Mouse (Mus musculus) left cerebral cortex, adult 2 months (tissue): ENCODE data around the gene Cenpc1. TPM values are rescaled to one million over a fixed set of nuclear protein-coding genes. Genes with fewer than 3 reads are reported as not detected.

Source experiments
- DNase-seq, 2 experiments: peaks; one replicate each; pipeline ENCODE4 v3.0.0; 2021 to 2022; ENCODE audit warnings: low spot score in 2 of 2, mixed read lengths in 1 of 2; ENCODE audit errors: extremely low spot score in 1 of 2
- H3K27ac ChIP-seq: fragments of 200-600 bp; 2 replicates; pipeline ENCODE4 v1.8.1; 2022
- H3K4me3 ChIP-seq: fragments of 200-600 bp; 2 replicates; pipeline ENCODE4 v1.8.1; 2022
- CTCF ChIP-seq: fragments of 200-600 bp; IDR thresholded peaks from 2 replicates; pipeline ENCODE4 v1.8.1; 2022; ENCODE audit warnings: antibody characterized with exemption, mild to moderate bottlenecking, moderate library complexity
- intact Hi-C: fragments of 180-260 bp; cut with DNase I; formaldehyde crosslinking; loops from one replicate; pipeline ENCODE4 v1.15.1; 2025
- total RNA-seq, 2 experiments: library from RNA; stranded (reverse); gene quantifications; 2 replicates each; pipeline ENCODE4 v1.2.3; 2021

Gene Cenpc1
- total RNA-seq, 2 experiments from 2014 or later, result 22.9 to 25.2 TPM

- intact Hi-C loops, result no loop called here
- DNase-seq, result no peak
Observed at GRCm38 (mm10) chr5:85992805-85993721, 72.3 kb downstream of the Cenpc1 start.

GRCm38 (mm10) chr5:85992055-85992454 is 73.3 kb downstream of the Cenpc1 start:
- Histone ChIP-seq H3K4me3 (no peak overlapping the region), H3K27ac (no peak overlapping the region)
- no peak for DNase-seq
- intact Hi-C loops, result no loop called here
- TF ChIP-seq CTCF, result peak; percentile 68

More at GRCm38 (mm10) chr5:85992805-85993721, 72.3 kb downstream of the Cenpc1 start:
- no peak for TF ChIP-seq CTCF
- H3K4me3 ChIP-seq, result no peak overlapping the region
- no peak overlapping the region for H3K27ac ChIP-seq

GRCm38 (mm10) chr5:85987516-85987863 is 77.9 kb downstream of the Cenpc1 start:
- no peak for DNase-seq
- intact Hi-C loops, result no loop called here
- Histone ChIP-seq H3K4me3 (no peak overlapping the region), H3K27ac (no peak overlapping the region)
- TF ChIP-seq CTCF, result no peak

- intact Hi-C loops, result no loop called here
- no peak for DNase-seq
Observed at GRCm38 (mm10) chr5:85986734-85987515, 78.5 kb downstream of the Cenpc1 start.

GRCm38 (mm10) chr5:85977646-85978426 is 87.5 kb downstream of the Cenpc1 start:
- H3K4me3 ChIP-seq, result no peak overlapping the region
- DNase-seq, result no peak
- TF ChIP-seq CTCF, result no peak
- H3K27ac ChIP-seq, result no peak overlapping the region
- intact Hi-C loops, result no loop called here

More at GRCm38 (mm10) chr5:85986734-85987515, 78.5 kb downstream of the Cenpc1 start:
- H3K4me3 ChIP-seq, result no peak overlapping the region
- no peak for TF ChIP-seq CTCF
- no peak overlapping the region for H3K27ac ChIP-seq

- no peak for DNase-seq
- H3K27ac ChIP-seq, result no peak overlapping the region
- TF ChIP-seq CTCF, result no peak
- H3K4me3 ChIP-seq, result no peak overlapping the region
- intact Hi-C loops, result no loop called here
Observed at GRCm38 (mm10) chr5:85962791-85963190, 102.6 kb downstream of the Cenpc1 start.

Other genes starting within 250 kb of the Cenpc1 start
- under 1 TPM in 1 of 2 experiments, not detected in 1; 0.14 TPM for gene Stap1, start 6.2 kb upstream of the Cenpc1 start, total RNA-seq
- gene Uba6, start 107.2 kb upstream of the Cenpc1 start, total RNA-seq, result 10 to 100 TPM; 21.5 to 25.3 TPM
- gene Gnrhr, start 132.3 kb upstream of the Cenpc1 start, total RNA-seq, result not detected
- not detected for gene Tmprss11c, start 223.7 kb upstream of the Cenpc1 start, total RNA-seq